Mouse (Mus musculus): Measurements from ENCODE around the gene Cdc5l. TPM values are rescaled to one million over a fixed set of nuclear protein-coding genes. Genes with fewer than 3 reads are reported as not detected.

The Cdc5l gene
- polyA plus RNA-seq, 1 experiment: 28.3 TPM

GRCm38 (mm10) chr17:45406281-45406680 is 27.3 kb downstream of the Cdc5l start:
- Histone ChIP-seq H3ac (ENCODE audit: control insufficient read depth, insufficient read length, low read depth) (no peak overlapping the region), H3K79me2 (ENCODE audit: control insufficient read depth, insufficient read depth) (peaks cover 29% of the 10 kb centered on the region), H3K27me3 (ENCODE audit: control insufficient read depth, insufficient read depth, insufficient read length) (no peaks in the 10 kb centered on the region), H3K4me3 (ENCODE audit: insufficient read depth, poor library complexity, severe bottlenecking) (no peak overlapping the region), H3K79me3 (ENCODE audit: low read depth) (peaks cover 1% of the 10 kb centered on the region), H3K36me3 (ENCODE audit: control insufficient read depth, insufficient read depth) (peaks cover 78% of the 10 kb centered on the region)
- TF ChIP-seq MYOD1 (IDR thresholded peaks at IDR 0.05; ENCODE audit: control insufficient read depth, insufficient read length, low read depth) (no peak), FOSL1 (IDR thresholded peaks at IDR 0.05; ENCODE audit: insufficient read depth, low read length, poor library complexity, severe bottlenecking) (no peak), MYOG (IDR thresholded peaks at IDR 0.05; ENCODE audit: control insufficient read depth, extremely low read depth, insufficient read length) (no peak), CEBPB (IDR thresholded peaks at IDR 0.05; ENCODE audit: low read depth) (no peak), MAX (IDR thresholded peaks at IDR 0.05) (no peak), USF1 (IDR thresholded peaks at IDR 0.05; ENCODE audit: low read depth) (no peak), CTCF (IDR thresholded peaks at IDR 0.05; ENCODE audit: control insufficient read depth, insufficient read depth, insufficient read length) (no peak)

- no peak overlapping the region for H3ac ChIP-seq (ENCODE audit: control insufficient read depth, insufficient read length, low read depth)
- H3K79me3 ChIP-seq (ENCODE audit: low read depth): peaks cover 15% of the 10 kb centered on the region
- H3K27me3 ChIP-seq (ENCODE audit: control insufficient read depth, insufficient read depth, insufficient read length): no peaks in the 10 kb centered on the region
- peaks cover 57% of the 10 kb centered on the region for H3K79me2 ChIP-seq (ENCODE audit: control insufficient read depth, insufficient read depth)
- no peak overlapping the region for H3K4me3 ChIP-seq (ENCODE audit: insufficient read depth, poor library complexity, severe bottlenecking)
- H3K36me3 ChIP-seq (ENCODE audit: control insufficient read depth, insufficient read depth): peaks cover 68% of the 10 kb centered on the region
- TF ChIP-seq MYOD1 (IDR thresholded peaks at IDR 0.05; ENCODE audit: control insufficient read depth, insufficient read length, low read depth): no peak
- TF ChIP-seq MAX (IDR thresholded peaks at IDR 0.05): no peak
- no peak for TF ChIP-seq CEBPB (IDR thresholded peaks at IDR 0.05; ENCODE audit: low read depth)
- TF ChIP-seq MYOG (IDR thresholded peaks at IDR 0.05; ENCODE audit: control insufficient read depth, extremely low read depth, insufficient read length): no peak
- no peak for TF ChIP-seq CTCF (IDR thresholded peaks at IDR 0.05; ENCODE audit: control insufficient read depth, insufficient read depth, insufficient read length)
- TF ChIP-seq USF1 (IDR thresholded peaks at IDR 0.05; ENCODE audit: low read depth): no peak
- no peak for TF ChIP-seq FOSL1 (IDR thresholded peaks at IDR 0.05; ENCODE audit: insufficient read depth, low read length, poor library complexity, severe bottlenecking)
Measured at GRCm38 (mm10) chr17:45403207-45403606, 30.3 kb downstream of the Cdc5l start.

GRCm38 (mm10) chr17:45402601-45403000 is 30.9 kb downstream of the Cdc5l start:
- H3K4me3 ChIP-seq (ENCODE audit: insufficient read depth, poor library complexity, severe bottlenecking): no peak overlapping the region
- H3K36me3 ChIP-seq (ENCODE audit: control insufficient read depth, insufficient read depth): peaks cover 66% of the 10 kb centered on the region
- peaks cover 63% of the 10 kb centered on the region for H3K79me2 ChIP-seq (ENCODE audit: control insufficient read depth, insufficient read depth)
- peaks cover 15% of the 10 kb centered on the region for H3K79me3 ChIP-seq (ENCODE audit: low read depth)
- no peak overlapping the region for H3ac ChIP-seq (ENCODE audit: control insufficient read depth, insufficient read length, low read depth)
- H3K27me3 ChIP-seq (ENCODE audit: control insufficient read depth, insufficient read depth, insufficient read length): no peaks in the 10 kb centered on the region
- TF ChIP-seq USF1 (IDR thresholded peaks at IDR 0.05; ENCODE audit: low read depth) (no peak), MAX (IDR thresholded peaks at IDR 0.05) (no peak), CTCF (IDR thresholded peaks at IDR 0.05; ENCODE audit: control insufficient read depth, insufficient read depth, insufficient read length) (no peak), CEBPB (IDR thresholded peaks at IDR 0.05; ENCODE audit: low read depth) (no peak), MYOD1 (IDR thresholded peaks at IDR 0.05; ENCODE audit: control insufficient read depth, insufficient read length, low read depth) (no peak), FOSL1 (IDR thresholded peaks at IDR 0.05; ENCODE audit: insufficient read depth, low read length, poor library complexity, severe bottlenecking) (no peak), MYOG (IDR thresholded peaks at IDR 0.05; ENCODE audit: control insufficient read depth, extremely low read depth, insufficient read length) (no peak)

GRCm38 (mm10) chr17:45402126-45402525 is 31.4 kb downstream of the Cdc5l start:
- Histone ChIP-seq H3ac (ENCODE audit: control insufficient read depth, insufficient read length, low read depth) (no peak overlapping the region), H3K79me3 (ENCODE audit: low read depth) (peaks cover 19% of the 10 kb centered on the region), H3K79me2 (ENCODE audit: control insufficient read depth, insufficient read depth) (peaks cover 68% of the 10 kb centered on the region), H3K36me3 (ENCODE audit: control insufficient read depth, insufficient read depth) (peaks cover 65% of the 10 kb centered on the region), H3K27me3 (ENCODE audit: control insufficient read depth, insufficient read depth, insufficient read length) (no peaks in the 10 kb centered on the region), H3K4me3 (ENCODE audit: insufficient read depth, poor library complexity, severe bottlenecking) (no peak overlapping the region)
- TF ChIP-seq FOSL1 (IDR thresholded peaks at IDR 0.05; ENCODE audit: insufficient read depth, low read length, poor library complexity, severe bottlenecking): no peak
- TF ChIP-seq CTCF (IDR thresholded peaks at IDR 0.05; ENCODE audit: control insufficient read depth, insufficient read depth, insufficient read length): no peak
- no peak for TF ChIP-seq MYOD1 (IDR thresholded peaks at IDR 0.05; ENCODE audit: control insufficient read depth, insufficient read length, low read depth)
- TF ChIP-seq MAX (IDR thresholded peaks at IDR 0.05): no peak
- TF ChIP-seq MYOG (IDR thresholded peaks at IDR 0.05; ENCODE audit: control insufficient read depth, extremely low read depth, insufficient read length): no peak
- no peak for TF ChIP-seq CEBPB (IDR thresholded peaks at IDR 0.05; ENCODE audit: low read depth)
- no peak for TF ChIP-seq USF1 (IDR thresholded peaks at IDR 0.05; ENCODE audit: low read depth)

GRCm38 (mm10) chr17:45401126-45401905 is 32.2 kb downstream of the Cdc5l start:
- Histone ChIP-seq H3K79me3 (ENCODE audit: low read depth) (peaks cover 24% of the 10 kb centered on the region), H3K79me2 (ENCODE audit: control insufficient read depth, insufficient read depth) (peaks cover 75% of the 10 kb centered on the region), H3K27me3 (ENCODE audit: control insufficient read depth, insufficient read depth, insufficient read length) (no peaks in the 10 kb centered on the region), H3ac (ENCODE audit: control insufficient read depth, insufficient read length, low read depth) (no peak overlapping the region), H3K4me3 (ENCODE audit: insufficient read depth, poor library complexity, severe bottlenecking) (no peak overlapping the region), H3K36me3 (ENCODE audit: control insufficient read depth, insufficient read depth) (peaks cover 65% of the 10 kb centered on the region)
- TF ChIP-seq MYOG (IDR thresholded peaks at IDR 0.05; ENCODE audit: control insufficient read depth, extremely low read depth, insufficient read length) (no peak), CEBPB (IDR thresholded peaks at IDR 0.05; ENCODE audit: low read depth) (no peak), MAX (IDR thresholded peaks at IDR 0.05) (no peak)
